Mouse (Mus musculus): ENCODE data around the gene Dnajb8. TPM values are rescaled to one million over a fixed set of nuclear protein-coding genes. Genes with fewer than 3 reads are reported as not detected.

Dnajb8 gene
- polyA plus RNA-seq, 1 experiment from 2014 or later, result not detected

DNA sequence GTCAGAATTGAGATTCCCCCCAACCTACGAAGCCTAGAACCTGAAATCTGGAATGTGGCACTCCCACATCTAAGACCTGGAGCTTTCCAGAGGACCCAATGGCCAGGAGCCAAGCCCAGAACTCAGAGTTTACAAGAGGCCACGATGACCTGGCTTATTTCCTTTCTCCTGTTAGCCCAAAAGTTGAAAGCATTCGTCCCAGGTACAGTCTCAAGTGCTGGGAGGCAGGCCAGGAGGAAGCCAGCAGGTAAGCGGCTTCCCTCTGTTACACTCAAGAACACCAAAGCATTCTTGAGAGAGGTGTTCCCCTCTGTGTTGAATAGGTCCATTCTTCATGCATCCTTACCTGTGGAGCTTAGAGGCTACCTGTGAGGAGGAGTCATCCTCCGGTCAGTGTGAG lies 12.6 kb upstream of the Dnajb8 start:
- 86% methylated on average over 5 of the region's 5 CpGs for WGBS
- Histone ChIP-seq H3K9me3 (no peaks in the 10 kb centered on the region), H3K4me3 (no peak overlapping the region), H3K36me3 (no peaks in the 10 kb centered on the region), H3K27ac (no peak overlapping the region), H3K4me1 (no peaks in the 10 kb centered on the region), H3K27me3 (peaks cover 36% of the 10 kb centered on the region), H3K9ac (no peak overlapping the region), H3K4me2 (replicated peaks) (no peak overlapping the region)
- ATAC-seq (ENCODE audit: insufficient number of reproducible peaks, insufficient read depth, low FRiP score, low TSS enrichment), result no peak

DNA sequence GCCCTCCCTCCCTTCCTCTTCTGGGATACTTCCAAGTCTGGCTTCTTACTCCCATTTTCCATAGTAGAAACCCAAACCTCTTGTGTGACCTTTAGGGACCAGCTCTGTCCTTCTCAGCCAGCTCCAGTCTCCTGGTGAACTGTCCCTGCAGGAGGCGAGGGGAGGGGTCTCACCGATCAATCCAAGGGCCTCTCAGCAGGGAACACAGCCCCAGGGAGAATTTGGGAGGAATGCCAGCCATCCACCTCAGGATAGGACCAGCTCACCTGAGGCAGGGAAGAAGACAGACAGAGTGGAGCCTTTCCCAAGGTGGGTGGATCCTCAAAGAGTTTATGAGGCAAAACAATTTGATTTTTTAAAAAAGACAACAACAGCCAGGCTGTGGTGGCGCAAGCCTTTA lies 11.9 kb upstream of the Dnajb8 start:
- Histone ChIP-seq H3K36me3 (no peaks in the 10 kb centered on the region), H3K27ac (no peak overlapping the region), H3K4me2 (replicated peaks) (no peak overlapping the region), H3K9ac (no peak overlapping the region), H3K4me1 (no peaks in the 10 kb centered on the region), H3K9me3 (no peaks in the 10 kb centered on the region), H3K4me3 (no peak overlapping the region), H3K27me3 (peaks cover 29% of the 10 kb centered on the region)
- ATAC-seq (ENCODE audit: insufficient number of reproducible peaks, insufficient read depth, low FRiP score, low TSS enrichment), result no peak
- 59% methylated on average over 3 of the region's 3 CpGs for WGBS

DNA sequence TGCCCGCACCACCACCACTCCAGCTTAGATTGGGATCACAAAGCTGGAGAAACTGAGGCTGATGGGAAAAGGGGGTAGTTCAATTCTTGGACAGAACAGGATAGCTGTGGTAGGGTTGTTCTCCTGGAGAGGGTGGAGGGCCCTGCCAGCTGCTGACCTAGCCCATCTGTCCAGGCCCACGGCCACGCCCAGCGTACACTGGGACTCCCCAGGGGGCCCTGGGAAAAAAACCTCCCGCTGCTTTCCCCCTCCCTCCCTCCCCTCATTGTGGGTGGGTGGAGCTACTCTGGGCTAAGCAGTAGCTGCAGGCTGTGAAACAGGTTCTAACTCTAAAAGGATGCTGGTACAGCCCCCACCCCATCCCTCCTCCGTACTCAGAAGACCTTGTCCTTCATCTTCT lies 6.3 kb upstream of the Dnajb8 start:
- no peak overlapping the region for H3K4me3 ChIP-seq
- peak; percentile 35; the same call in 1 of the 2 replicates for ATAC-seq (ENCODE audit: insufficient number of reproducible peaks, insufficient read depth, low FRiP score, low TSS enrichment)
- H3K4me2 ChIP-seq (replicated peaks), result no peak overlapping the region
- no peak overlapping the region for H3K27ac ChIP-seq
- 0 out of 2 replicates have a peak, but pooled peaks cover 4% of the 10 kb centered on the region for H3K4me1 ChIP-seq
- H3K27me3 ChIP-seq, result no peaks in the 10 kb centered on the region
- no peak overlapping the region for H3K9ac ChIP-seq
- no peaks in the 10 kb centered on the region for H3K36me3 ChIP-seq
- WGBS, result 42% methylated on average over 6 of the region's 6 CpGs
- no peaks in the 10 kb centered on the region for H3K9me3 ChIP-seq

DNA sequence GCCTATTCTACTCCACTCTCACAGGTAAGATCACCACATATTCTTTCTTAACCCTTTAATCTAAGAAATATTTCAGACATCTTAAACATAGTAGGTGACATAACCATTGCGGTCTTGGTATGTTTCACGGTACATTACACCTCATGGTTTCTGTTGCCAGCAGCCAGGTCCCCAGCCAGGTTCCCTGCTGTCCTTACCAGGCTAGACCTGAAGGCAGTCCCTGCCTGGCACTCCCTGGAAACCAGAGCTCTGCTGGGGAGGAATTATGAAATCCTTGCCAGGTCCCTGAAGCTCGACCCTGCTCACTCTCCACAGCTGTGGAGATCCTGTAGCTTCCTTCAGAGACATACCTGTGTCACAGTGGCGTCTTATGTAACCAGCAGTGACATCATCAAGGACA lies 5.9 kb upstream of the Dnajb8 start:
- Histone ChIP-seq H3K9ac (no peak overlapping the region), H3K27me3 (no peaks in the 10 kb centered on the region), H3K4me1 (0 out of 2 replicates have a peak, but pooled peaks cover 4% of the 10 kb centered on the region), H3K36me3 (no peaks in the 10 kb centered on the region), H3K4me3 (no peak overlapping the region), H3K4me2 (replicated peaks) (no peak overlapping the region), H3K9me3 (no peaks in the 10 kb centered on the region), H3K27ac (no peak overlapping the region)
- no peak; the same call in 1 of the 2 replicates for ATAC-seq (ENCODE audit: insufficient number of reproducible peaks, insufficient read depth, low FRiP score, low TSS enrichment)
- 75% methylated on average over 4 of the region's 4 CpGs for WGBS

DNA sequence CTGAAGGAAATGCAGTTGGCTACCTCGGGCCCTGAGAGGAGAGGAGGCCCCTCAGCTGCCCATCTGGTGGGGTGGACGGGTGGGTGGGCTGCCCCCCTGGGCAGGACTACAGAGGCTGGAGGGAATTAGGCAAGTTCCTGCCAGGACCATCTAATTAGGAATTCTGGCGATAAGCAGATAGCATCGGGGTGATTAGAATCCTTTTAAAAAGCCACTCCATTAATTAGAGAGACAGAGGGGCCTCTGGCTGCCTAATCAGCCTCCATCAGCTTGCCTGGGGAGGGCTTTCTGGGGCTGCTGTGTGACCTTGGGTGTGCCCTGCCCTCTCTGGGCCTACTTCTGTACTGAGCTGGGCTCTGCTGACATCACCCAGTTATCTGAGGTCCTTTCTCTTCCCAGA lies 3.0 kb upstream of the Dnajb8 start:
- ATAC-seq (ENCODE audit: insufficient number of reproducible peaks, insufficient read depth, low FRiP score, low TSS enrichment), result no peak
- 14% methylated on average over 4 of the region's 4 CpGs for WGBS
- Histone ChIP-seq H3K4me1 (0 out of 2 replicates have a peak, but pooled peaks cover 4% of the 10 kb centered on the region), H3K27me3 (no peaks in the 10 kb centered on the region), H3K9ac (no peak overlapping the region), H3K4me3 (no peak overlapping the region), H3K27ac (no peak overlapping the region), H3K4me2 (replicated peaks) (no peak overlapping the region), H3K9me3 (no peaks in the 10 kb centered on the region), H3K36me3 (no peaks in the 10 kb centered on the region)

DNA sequence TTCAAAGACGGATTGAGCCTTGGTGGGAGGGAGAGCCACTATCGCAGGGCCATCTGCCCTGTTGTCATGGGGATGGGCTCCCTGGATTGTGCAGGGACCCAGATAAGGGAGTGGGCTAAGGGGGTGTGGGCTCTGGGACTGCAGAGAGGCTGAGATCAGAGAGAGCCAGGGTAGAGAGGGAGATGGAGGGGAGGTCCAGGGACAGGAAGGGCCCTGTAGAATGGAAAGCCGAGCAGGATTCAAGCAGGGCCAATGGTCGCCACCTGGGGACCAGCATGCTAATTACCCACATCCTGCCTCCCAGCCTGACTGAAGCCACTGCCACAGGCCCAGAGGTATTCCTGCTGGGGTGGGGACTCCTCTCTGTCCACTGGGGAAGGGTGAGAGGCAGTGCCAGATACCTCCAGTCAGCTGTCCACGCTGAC lies 4.5 kb downstream of the Dnajb8 start:
- Histone ChIP-seq H3K4me2 (replicated peaks) (no peak overlapping the region), H3K9ac (no peak overlapping the region), H3K36me3 (no peaks in the 10 kb centered on the region), H3K4me1 (peaks cover 8% of the 10 kb centered on the region; the same call in 1 of the 2 replicates), H3K27ac (no peak overlapping the region), H3K9me3 (no peaks in the 10 kb centered on the region), H3K27me3 (no peaks in the 10 kb centered on the region; the same call in 1 of the 2 replicates), H3K4me3 (no peak overlapping the region)
- 21% methylated on average over 5 of the region's 5 CpGs for WGBS
- ATAC-seq (ENCODE audit: insufficient number of reproducible peaks, insufficient read depth, low FRiP score, low TSS enrichment), result no peak

DNA sequence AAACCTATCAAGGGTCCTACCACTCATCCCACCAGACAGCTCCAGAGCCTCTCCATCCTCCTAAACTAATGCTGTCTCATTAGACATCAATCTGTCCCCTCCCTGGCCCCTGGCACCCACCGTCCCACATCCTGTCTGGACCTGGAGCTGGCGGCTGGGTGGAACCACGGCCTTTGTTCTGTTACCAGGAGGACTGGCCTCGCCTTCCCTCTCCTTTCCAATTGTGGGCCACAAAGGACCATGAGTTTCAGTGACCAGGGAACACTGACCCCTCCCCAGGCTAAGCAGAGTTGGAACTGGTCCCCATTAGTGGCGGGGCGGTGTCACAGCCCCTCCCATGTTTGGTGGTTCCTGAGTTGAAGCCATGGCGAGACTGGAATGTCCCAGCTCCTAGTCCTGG lies 5.5 kb downstream of the Dnajb8 start:
- 63% methylated on average over 7 of the region's 7 CpGs for WGBS
- H3K4me2 ChIP-seq (replicated peaks), result no peak overlapping the region
- no peak overlapping the region for H3K4me3 ChIP-seq
- peaks cover 8% of the 10 kb centered on the region; the same call in 1 of the 2 replicates for H3K4me1 ChIP-seq
- no peak for ATAC-seq (ENCODE audit: insufficient number of reproducible peaks, insufficient read depth, low FRiP score, low TSS enrichment)
- no peaks in the 10 kb centered on the region; the same call in 1 of the 2 replicates for H3K27me3 ChIP-seq
- H3K36me3 ChIP-seq, result no peaks in the 10 kb centered on the region
- no peak overlapping the region for H3K27ac ChIP-seq
- no peaks in the 10 kb centered on the region for H3K9me3 ChIP-seq
- no peak overlapping the region for H3K9ac ChIP-seq

DNA sequence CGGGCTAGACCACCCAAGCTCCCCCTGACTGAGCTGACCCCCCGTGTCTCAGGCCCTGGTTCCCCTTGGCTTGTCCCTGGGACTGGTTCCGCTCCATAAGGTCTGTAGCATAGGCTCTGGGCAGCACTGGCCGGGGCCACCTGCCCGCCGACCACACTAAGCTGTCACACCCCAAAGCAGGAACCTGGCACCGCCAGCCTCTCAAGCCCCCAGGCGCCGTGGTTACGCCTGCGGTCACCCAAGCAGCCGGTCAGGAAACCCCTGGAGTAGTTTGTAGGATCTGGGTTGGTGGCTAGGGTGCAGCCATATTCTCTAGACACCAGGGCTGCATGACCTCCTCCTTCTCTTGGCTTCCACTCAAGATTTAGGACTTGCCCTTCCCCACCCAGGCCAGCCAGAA lies 7.2 kb downstream of the Dnajb8 start:
- Histone ChIP-seq H3K27ac (no peak overlapping the region), H3K9ac (no peak overlapping the region), H3K4me2 (replicated peaks) (no peak overlapping the region), H3K36me3 (no peaks in the 10 kb centered on the region), H3K9me3 (no peaks in the 10 kb centered on the region), H3K4me1 (peaks cover 8% of the 10 kb centered on the region; the same call in 1 of the 2 replicates), H3K27me3 (peaks cover 10% of the 10 kb centered on the region), H3K4me3 (no peak overlapping the region)
- 90% methylated on average over 12 of the region's 12 CpGs for WGBS
- ATAC-seq (ENCODE audit: insufficient number of reproducible peaks, insufficient read depth, low FRiP score, low TSS enrichment), result no peak

DNA sequence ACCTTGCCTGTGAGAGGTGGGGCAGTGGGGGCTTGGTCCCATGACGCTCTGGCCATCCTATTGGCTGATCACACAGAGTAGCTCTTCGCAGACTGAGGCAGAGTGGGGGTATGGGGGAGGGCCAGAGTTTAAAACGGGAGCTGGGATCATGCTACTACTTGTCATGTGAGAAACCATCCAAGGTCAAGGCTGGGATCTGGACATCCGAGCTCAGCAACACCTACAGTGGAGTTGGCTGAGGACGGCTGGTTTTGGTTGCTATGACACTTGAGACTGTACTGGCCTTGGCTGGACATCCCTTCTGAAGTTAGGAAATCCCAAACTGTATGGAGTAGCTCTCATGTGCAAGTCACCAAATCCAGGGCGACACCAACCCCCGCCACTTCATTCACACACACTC lies 9.8 kb downstream of the Dnajb8 start:
- Histone ChIP-seq H3K9ac (no peak overlapping the region), H3K4me3 (no peak overlapping the region), H3K9me3 (no peaks in the 10 kb centered on the region), H3K36me3 (no peaks in the 10 kb centered on the region), H3K4me1 (peaks cover 8% of the 10 kb centered on the region), H3K27me3 (peaks cover 29% of the 10 kb centered on the region), H3K4me2 (replicated peaks) (no peak overlapping the region), H3K27ac (no peak overlapping the region)
- ATAC-seq (ENCODE audit: insufficient number of reproducible peaks, insufficient read depth, low FRiP score, low TSS enrichment), result no peak
- 71% methylated on average over 7 of the region's 7 CpGs for WGBS

DNA sequence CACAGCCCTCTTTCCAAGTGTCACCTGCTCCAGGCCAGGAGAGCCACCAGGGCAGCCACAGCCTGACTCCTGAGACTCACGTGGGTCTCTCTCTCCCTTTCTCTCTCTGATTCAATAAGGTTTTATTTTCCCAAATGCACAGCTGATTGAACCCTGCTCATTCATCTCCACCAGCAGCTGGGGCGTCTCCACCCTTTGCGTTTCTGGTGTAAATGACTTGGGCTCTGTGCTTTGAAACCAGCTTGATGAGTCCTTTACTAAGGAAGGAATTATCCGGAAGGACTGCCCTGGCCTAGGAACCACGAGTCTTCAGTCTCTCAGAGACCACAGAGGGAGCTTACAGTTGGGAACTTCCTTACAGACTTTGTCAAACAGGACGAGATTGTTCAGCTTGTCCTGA lies 10.2 kb downstream of the Dnajb8 start:
- Histone ChIP-seq H3K27ac (no peak overlapping the region), H3K4me3 (no peak overlapping the region), H3K36me3 (no peaks in the 10 kb centered on the region), H3K9ac (no peak overlapping the region), H3K27me3 (peaks cover 32% of the 10 kb centered on the region), H3K4me2 (replicated peaks) (no peak overlapping the region), H3K4me1 (peaks cover 8% of the 10 kb centered on the region), H3K9me3 (no peaks in the 10 kb centered on the region)
- ATAC-seq (ENCODE audit: insufficient number of reproducible peaks, insufficient read depth, low FRiP score, low TSS enrichment), result no peak
- WGBS, result 70% methylated on average over 6 of the region's 6 CpGs

DNA sequence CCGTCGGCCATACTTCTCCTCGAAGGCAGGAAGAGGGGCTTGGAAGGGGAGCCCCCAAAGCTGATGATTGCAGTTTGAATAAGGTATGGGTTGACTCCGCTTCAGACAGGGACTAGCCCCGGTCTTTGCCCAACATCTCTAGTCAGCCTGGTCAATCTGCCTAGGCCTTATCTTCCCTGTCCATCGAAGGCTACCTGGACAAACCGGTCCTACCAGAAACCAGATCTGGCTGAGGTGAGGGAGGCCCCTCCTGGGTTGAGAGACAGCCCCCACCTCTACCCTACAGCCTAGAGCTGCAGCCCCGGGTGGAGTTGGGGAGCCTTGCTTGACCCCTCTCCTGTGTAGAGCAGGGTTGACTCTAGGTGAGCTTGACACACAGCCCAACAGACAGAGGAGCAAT lies 11.9 kb downstream of the Dnajb8 start:
- Histone ChIP-seq H3K27ac (no peak overlapping the region), H3K9ac (no peak overlapping the region), H3K36me3 (no peaks in the 10 kb centered on the region), H3K4me3 (no peak overlapping the region), H3K9me3 (no peaks in the 10 kb centered on the region), H3K4me2 (replicated peaks) (no peak overlapping the region), H3K4me1 (peaks cover 5% of the 10 kb centered on the region), H3K27me3 (peaks cover 39% of the 10 kb centered on the region)
- WGBS, result 64% methylated on average over 8 of the region's 8 CpGs
- ATAC-seq (ENCODE audit: insufficient number of reproducible peaks, insufficient read depth, low FRiP score, low TSS enrichment), result no peak

DNA sequence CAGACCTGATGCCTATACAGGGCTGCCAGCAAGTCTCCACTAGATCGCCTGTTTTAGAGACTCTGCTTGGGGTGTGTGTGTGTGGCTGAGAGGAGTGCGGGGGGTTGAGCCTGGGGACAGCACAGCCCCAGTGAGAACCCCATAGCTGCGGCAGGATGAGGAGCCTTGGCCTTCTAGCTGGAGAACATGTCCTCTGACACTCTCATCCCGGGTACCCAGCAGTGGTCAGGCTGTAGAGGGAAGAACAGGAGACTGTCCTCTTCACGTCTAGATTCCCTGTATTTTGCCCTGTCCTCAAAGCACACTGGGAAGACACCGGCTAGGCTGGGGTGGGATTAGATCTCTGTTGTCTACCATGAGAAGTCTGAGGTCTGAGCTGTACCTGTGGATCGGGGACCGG lies 13.4 kb downstream of the Dnajb8 start:
- no peak overlapping the region for H3K9ac ChIP-seq

DNA sequence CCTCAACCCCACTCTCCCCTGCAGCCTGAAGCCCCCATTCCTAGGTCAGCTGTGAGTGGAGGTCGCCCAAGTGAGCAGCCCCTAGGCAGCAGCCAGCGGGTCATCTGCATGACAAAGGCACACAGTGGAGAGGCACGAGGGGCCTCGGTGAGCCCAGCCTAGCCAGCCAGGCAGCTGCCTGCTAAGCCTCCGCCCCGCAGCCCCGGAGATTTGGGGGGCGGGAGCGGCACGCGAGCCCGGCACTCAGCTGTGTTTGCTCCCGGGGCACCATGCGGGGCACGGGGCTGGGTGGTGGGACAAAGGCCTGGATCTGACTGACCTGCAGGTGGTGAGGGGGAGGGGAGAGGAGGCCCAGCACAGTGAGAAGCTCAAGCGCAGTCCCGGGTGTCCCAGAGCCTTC lies 13.9 kb downstream of the Dnajb8 start:
- Histone ChIP-seq H3K9me3 (no peaks in the 10 kb centered on the region), H3K27me3 (peaks cover 45% of the 10 kb centered on the region), H3K27ac (no peak overlapping the region), H3K36me3 (no peaks in the 10 kb centered on the region), H3K9ac (no peak overlapping the region), H3K4me2 (replicated peaks) (peak overlapping the region; percentile 46), H3K4me3 (peak overlapping the region; percentile 12; the same call in 1 of the 2 replicates), H3K4me1 (peaks cover 5% of the 10 kb centered on the region)
- no peak for ATAC-seq (ENCODE audit: insufficient number of reproducible peaks, insufficient read depth, low FRiP score, low TSS enrichment)
- 2% methylated on average over 17 of the region's 17 CpGs for WGBS

More for the DNA sequence above, 13.4 kb downstream of the Dnajb8 start:
- peaks cover 45% of the 10 kb centered on the region for H3K27me3 ChIP-seq
- no peaks in the 10 kb centered on the region for H3K36me3 ChIP-seq
- no peak overlapping the region for H3K4me3 ChIP-seq
- no peak overlapping the region for H3K4me2 ChIP-seq (replicated peaks)
- 25% methylated on average over 8 of the region's 8 CpGs for WGBS
- H3K4me1 ChIP-seq, result peaks cover 5% of the 10 kb centered on the region
- no peaks in the 10 kb centered on the region for H3K9me3 ChIP-seq
- H3K27ac ChIP-seq, result no peak overlapping the region
- ATAC-seq (ENCODE audit: insufficient number of reproducible peaks, insufficient read depth, low FRiP score, low TSS enrichment), result no peak

All from embryonic facial prominence, embryonic 12.5 days (tissue).